Mouse (Mus musculus): ENCODE data around the gene D430019H16Rik. TPM values are rescaled to one million over a fixed set of nuclear protein-coding genes. Genes with fewer than 3 reads are reported as not detected.

D430019H16Rik gene
- total and polyA plus RNA-seq, 3 experiments = not detected

DNA sequence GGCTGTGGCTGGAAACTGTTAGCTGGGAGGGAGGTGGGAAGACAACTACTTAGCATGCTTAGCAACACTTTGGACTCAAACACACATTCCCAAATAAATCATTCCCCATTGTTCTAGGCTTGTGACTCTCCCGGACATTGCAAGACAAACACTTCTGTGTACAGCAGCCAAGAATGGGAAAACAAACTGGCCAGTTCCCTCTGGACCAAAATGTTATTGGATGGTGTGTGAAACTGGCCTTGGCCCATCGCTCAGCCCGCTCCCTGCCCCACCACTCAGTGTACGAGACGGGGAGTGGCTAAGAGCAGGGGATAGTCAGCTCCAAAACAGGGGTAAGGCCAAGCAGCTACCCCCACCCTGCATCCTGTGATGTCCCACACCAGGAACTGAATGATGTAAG, 73.2 kb downstream of the D430019H16Rik start:
- Histone ChIP-seq H3K27ac (ENCODE audit: control insufficient read depth, low read depth, low read length) (no peak overlapping the region), H3K27me3 (ENCODE audit: control insufficient read depth in 1 of 2, insufficient read depth in 2 of 2, low read length in 2 of 2) (no peaks in the 10 kb centered on the region; a peak in 1 of 4 replicates), H3K79me2 (ENCODE audit: control insufficient read depth, insufficient read depth, low read length, poor library complexity) (no peaks in the 10 kb centered on the region), H3K4me3 (ENCODE audit: control insufficient read depth in 1 of 2, insufficient read depth in 1 of 2, low read depth in 2 of 2, low read length in 2 of 2) (no peak overlapping the region), H3K9me3 (replicated peaks; ENCODE audit: insufficient read depth, low read length) (no peaks in the 10 kb centered on the region), H3K36me3 (ENCODE audit: control insufficient read depth in 1 of 2, insufficient read depth in 2 of 2, low read length in 2 of 2) (no peaks in the 10 kb centered on the region), H3K9ac (ENCODE audit: control insufficient read depth, low read depth, low read length, poor library complexity, severe bottlenecking) (no peak overlapping the region), H3K4me1 (ENCODE audit: control insufficient read depth in 1 of 2, insufficient read depth in 2 of 2, low read length in 2 of 2) (no peaks in the 10 kb centered on the region)
- no peak for TF ChIP-seq ELF1 (IDR thresholded peaks at IDR 0.05; ENCODE audit: low read depth, low read length)
- TF ChIP-seq ZNF384 (IDR thresholded peaks at IDR 0.05; ENCODE audit: low read depth, low read length) = no peak
- DNase-seq (ENCODE audit: low read depth, low spot score) = no peak

DNA sequence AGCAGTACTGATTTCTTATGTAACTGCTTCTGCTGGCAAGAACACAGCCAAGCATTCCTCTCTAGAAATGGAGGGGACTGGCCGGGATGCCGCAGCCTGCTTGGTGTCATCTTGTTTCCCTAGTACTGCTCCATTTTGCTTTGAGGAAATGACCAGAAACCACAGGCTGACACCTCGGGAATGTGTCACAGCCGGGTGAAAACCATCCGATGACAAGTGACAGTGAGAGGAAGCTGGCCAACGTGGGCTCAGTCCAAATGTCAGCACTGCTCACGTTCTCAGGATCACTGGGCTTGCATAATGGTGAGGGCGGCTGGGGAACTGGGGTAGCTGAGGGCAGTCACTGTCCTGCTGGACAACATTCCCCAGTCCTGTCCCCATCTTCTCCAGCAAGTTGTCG, 75.9 kb downstream of the D430019H16Rik start:
- H3K4me3 ChIP-seq (ENCODE audit: control insufficient read depth in 1 of 2, insufficient read depth in 1 of 2, low read depth in 2 of 2, low read length in 2 of 2) = no peak overlapping the region
- H3K36me3 ChIP-seq (ENCODE audit: control insufficient read depth in 1 of 2, insufficient read depth in 2 of 2, low read length in 2 of 2) = no peaks in the 10 kb centered on the region
- no peaks in the 10 kb centered on the region for H3K79me2 ChIP-seq (ENCODE audit: control insufficient read depth, insufficient read depth, low read length, poor library complexity)
- no peak overlapping the region for H3K27ac ChIP-seq (ENCODE audit: control insufficient read depth, low read depth, low read length)
- no peaks in the 10 kb centered on the region; a peak in 1 of 4 replicates for H3K27me3 ChIP-seq (ENCODE audit: control insufficient read depth in 1 of 2, insufficient read depth in 2 of 2, low read length in 2 of 2)
- no peaks in the 10 kb centered on the region for H3K9me3 ChIP-seq (replicated peaks; ENCODE audit: insufficient read depth, low read length)
- no peak overlapping the region for H3K9ac ChIP-seq (ENCODE audit: control insufficient read depth, low read depth, low read length, poor library complexity, severe bottlenecking)
- DNase-seq (ENCODE audit: low read depth, low spot score) = no peak
- no peaks in the 10 kb centered on the region for H3K4me1 ChIP-seq (ENCODE audit: control insufficient read depth in 1 of 2, insufficient read depth in 2 of 2, low read length in 2 of 2)
- TF ChIP-seq UBTF (IDR thresholded peaks at IDR 0.05; ENCODE audit: borderline replicate concordance, insufficient read depth, low read depth, low read length) = no peak
- TF ChIP-seq POLR2A (IDR thresholded peaks at IDR 0.05; ENCODE audit: control insufficient read depth in 1 of 2, insufficient read depth in 1 of 2, low read depth in 1 of 2, low read length in 2 of 2, poor library complexity in 1 of 2) = no peak
- TF ChIP-seq SIN3A (IDR thresholded peaks at IDR 0.05; ENCODE audit: low read length) = no peak
- no peak for TF ChIP-seq NELFE (IDR thresholded peaks at IDR 0.05; ENCODE audit: low read depth, low read length)
- no peak for TF ChIP-seq MAX (IDR thresholded peaks at IDR 0.05; ENCODE audit: low read length)
- TF ChIP-seq CHD2 (IDR thresholded peaks at IDR 0.05; ENCODE audit: low read length) = no peak
- no peak for TF ChIP-seq CHD1 (IDR thresholded peaks at IDR 0.05; ENCODE audit: low read depth, low read length)
- no peak for TF ChIP-seq MAZ (IDR thresholded peaks at IDR 0.05; ENCODE audit: low read depth, low read length)

DNA sequence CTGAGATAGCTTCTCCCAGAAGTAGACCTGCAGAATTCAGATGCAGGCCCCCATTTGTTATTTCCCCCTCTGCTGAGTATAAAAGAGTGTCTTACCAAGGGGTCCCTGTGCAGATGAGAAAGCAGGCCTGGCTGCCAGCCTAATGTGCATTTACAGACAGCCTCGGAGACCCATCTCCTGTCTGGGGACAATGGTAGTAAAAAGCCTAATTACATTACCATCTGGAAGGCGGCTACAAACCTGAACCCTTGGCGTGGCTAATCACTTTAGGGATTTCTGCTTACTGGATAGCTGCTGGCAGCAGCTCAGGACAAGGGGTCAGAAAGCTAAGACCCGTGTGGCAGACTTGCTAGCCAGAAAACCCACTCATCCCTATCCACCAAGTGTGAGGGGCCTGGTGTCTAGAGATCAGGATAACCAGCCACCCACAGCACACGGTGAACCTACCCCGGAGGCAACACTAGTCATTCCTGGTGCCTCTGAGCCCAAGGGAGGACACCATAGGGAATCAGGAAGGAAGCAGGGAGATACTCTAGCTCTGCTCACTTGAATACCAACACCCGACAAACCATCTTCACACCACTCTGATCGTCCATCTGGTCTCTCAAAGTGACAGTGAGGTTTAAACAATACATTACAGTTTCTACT, 78.2 kb downstream of the D430019H16Rik start:
- no peaks in the 10 kb centered on the region; a peak in 1 of 4 replicates for H3K27me3 ChIP-seq (ENCODE audit: control insufficient read depth in 1 of 2, insufficient read depth in 2 of 2, low read length in 2 of 2)
- no peaks in the 10 kb centered on the region for H3K9me3 ChIP-seq (replicated peaks; ENCODE audit: insufficient read depth, low read length)
- TF ChIP-seq ETS1 (IDR thresholded peaks at IDR 0.05; ENCODE audit: low read depth, low read length) (no peak), ZMIZ1 (IDR thresholded peaks at IDR 0.05; ENCODE audit: low read depth, low read length) (no peak), BHLHE40 (IDR thresholded peaks at IDR 0.05; ENCODE audit: borderline replicate concordance, low read depth, low read length) (no peak), ZKSCAN1 (IDR thresholded peaks at IDR 0.05; ENCODE audit: low read depth, low read length) (no peak), GABPA (IDR thresholded peaks at IDR 0.05; ENCODE audit: low read depth, low read length) (no peak), RAD21 (IDR thresholded peaks at IDR 0.05; ENCODE audit: low read depth, low read length) (no peak), EP300 (IDR thresholded peaks at IDR 0.05; ENCODE audit: low read depth in 1 of 2, low read length in 2 of 2) (no peak), ZC3H11A (IDR thresholded peaks at IDR 0.05; ENCODE audit: low read depth, low read length) (no peak), KAT2A (conservative IDR thresholded peaks at IDR 0.05; ENCODE audit: low read depth, low read length) (no peak), CHD2 (IDR thresholded peaks at IDR 0.05; ENCODE audit: low read length) (no peak), E2F4 (IDR thresholded peaks at IDR 0.05; ENCODE audit: borderline replicate concordance, low read depth, low read length) (no peak), ELF1 (IDR thresholded peaks at IDR 0.05; ENCODE audit: low read depth, low read length) (no peak), USF1 (IDR thresholded peaks at IDR 0.05; ENCODE audit: low read depth, low read length) (no peak), UBTF (IDR thresholded peaks at IDR 0.05; ENCODE audit: borderline replicate concordance, insufficient read depth, low read depth, low read length) (no peak), USF2 (IDR thresholded peaks at IDR 0.05; ENCODE audit: borderline replicate concordance in 1 of 2, insufficient read depth in 1 of 2, low read depth in 1 of 2, low read length in 2 of 2) (no peak), POLR2AphosphoS5 (IDR thresholded peaks at IDR 0.05; ENCODE audit: borderline replicate concordance, low read depth, low read length) (no peak), MXI1 (IDR thresholded peaks at IDR 0.05; ENCODE audit: low read depth, low read length) (no peak), MAFK (IDR thresholded peaks at IDR 0.05; ENCODE audit: borderline replicate concordance, low read depth, low read length) (no peak)
- H3K4me1 ChIP-seq (ENCODE audit: control insufficient read depth in 1 of 2, insufficient read depth in 2 of 2, low read length in 2 of 2) = no peaks in the 10 kb centered on the region
- H3K79me2 ChIP-seq (ENCODE audit: control insufficient read depth, insufficient read depth, low read length, poor library complexity) = no peaks in the 10 kb centered on the region
- H3K27ac ChIP-seq (ENCODE audit: control insufficient read depth, low read depth, low read length) = no peak overlapping the region
- no peaks in the 10 kb centered on the region for H3K36me3 ChIP-seq (ENCODE audit: control insufficient read depth in 1 of 2, insufficient read depth in 2 of 2, low read length in 2 of 2)
- no peak overlapping the region for H3K4me3 ChIP-seq (ENCODE audit: control insufficient read depth in 1 of 2, insufficient read depth in 1 of 2, low read depth in 2 of 2, low read length in 2 of 2)
- no peak overlapping the region for H3K9ac ChIP-seq (ENCODE audit: control insufficient read depth, low read depth, low read length, poor library complexity, severe bottlenecking)
- DNase-seq (ENCODE audit: low read depth, low spot score) = no peak

Measured in MEL (cell line).